Comparison of ENCODE assay signal across 10 mouse cellular contexts in the genomic region with DNA sequence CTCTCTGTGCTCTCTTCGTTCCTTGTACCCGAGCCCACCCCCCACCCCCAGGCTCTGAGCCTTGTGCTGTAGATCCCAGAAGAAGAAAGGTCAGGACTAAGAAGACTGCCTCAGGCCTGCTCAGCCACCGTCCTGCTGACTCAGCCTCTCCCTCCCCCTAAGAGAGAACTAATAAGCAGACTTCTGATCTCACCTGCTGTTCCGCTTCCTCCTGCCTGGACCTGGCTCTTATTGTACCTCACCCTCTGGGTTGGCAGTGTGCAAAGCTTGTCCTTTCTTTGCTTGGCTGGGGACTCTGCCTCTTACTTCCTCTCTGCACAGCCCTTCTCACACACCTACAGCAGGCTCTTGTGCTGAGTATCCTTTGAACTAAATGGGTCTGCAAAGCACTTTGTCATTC.
DNase-seq lines count a peak whose midpoint lies in the region; ATAC-seq and TF ChIP-seq lines count a peak whose summit lies in the region.
"Had no signal": no experiment of that assay in that cellular context is flagged by ENCODE, and none has a peak within 500 bp of the region (broad histone marks: within the 10 kb centered on the region; RNA-seq: fewer than 3 reads in every experiment).

No protein-coding gene starts in this region.

- no peaks in the 10 kb centered on the region for H3K9me3 ChIP-seq in liver, embryonic 16.5 days (replicated peaks; ENCODE audit: control insufficient read depth, low read length)
- H3K9me3 ChIP-seq: forebrain, embryonic 12.5 days had no signal

- TF ChIP-seq CTCF in cerebellum, adult 2 months (IDR thresholded peaks at IDR 0.05; ENCODE audit: borderline replicate concordance, insufficient read depth, low read depth, low read length): no peak
- TF ChIP-seq CTCF in thymus, adult 2 months (IDR thresholded peaks at IDR 0.05; ENCODE audit: borderline replicate concordance, control insufficient read depth, extremely low read depth, insufficient read depth, low read length, poor library complexity): no peak

- H3K27me3 ChIP-seq in cerebellum, adult 2 months (ENCODE audit: control insufficient read depth, insufficient read depth, low read length): no peaks in the 10 kb centered on the region
- no peaks in the 10 kb centered on the region for H3K27me3 ChIP-seq in liver, embryonic 16.5 days (ENCODE audit: control insufficient read depth, insufficient read depth, low read depth, low read length)
- no peaks in the 10 kb centered on the region for H3K27me3 ChIP-seq in thymus, adult 2 months (ENCODE audit: control insufficient read depth, insufficient read depth, low read length)
- H3K27me3 ChIP-seq: forebrain, embryonic 12.5 days had no signal

- 18% methylated on average over 4 of the region's 4 CpGs for WGBS in cerebellum, adult 2 months
- 26% methylated on average over 4 of the region's 4 CpGs for WGBS in liver, embryonic 16.5 days (ENCODE audit: insufficient replicate concordance)
- WGBS in thymus, adult 2 months: 48% methylated on average over 4 of the region's 4 CpGs

- H3K4me2 ChIP-seq in liver, embryonic 16.5 days (ENCODE audit: low read depth, low read length): no peak overlapping the region
- H3K4me2 ChIP-seq: forebrain, embryonic 12.5 days had no signal

- H3K36me3 ChIP-seq in liver, embryonic 16.5 days (ENCODE audit: control insufficient read depth, insufficient read depth): no peaks in the 10 kb centered on the region
- no peaks in the 10 kb centered on the region for H3K36me3 ChIP-seq in thymus, adult 2 months (ENCODE audit: control insufficient read depth, insufficient read depth, low read length)
- H3K36me3 ChIP-seq: forebrain, embryonic 12.5 days had no signal

- H3K4me1 ChIP-seq in cerebellum, adult 2 months (ENCODE audit: control insufficient read depth, insufficient read depth, low read length): peaks cover 6% of the 10 kb centered on the region
- peaks cover 22% of the 10 kb centered on the region for H3K4me1 ChIP-seq in liver, embryonic 16.5 days (ENCODE audit: control insufficient read depth, low read depth, low read length)
- H3K4me1 ChIP-seq in thymus, adult 2 months (replicated peaks; ENCODE audit: control insufficient read depth, insufficient read depth, low read length): peaks cover 4% of the 10 kb centered on the region
- H3K4me1 ChIP-seq: forebrain, embryonic 12.5 days had no signal

- no peak for TF ChIP-seq POLR2A in cerebellum, adult 2 months (IDR thresholded peaks at IDR 0.05; ENCODE audit: borderline replicate concordance, insufficient read depth, low read length)
- TF ChIP-seq POLR2A in thymus, adult 2 months (IDR thresholded peaks at IDR 0.05; ENCODE audit: control insufficient read depth, extremely low read depth, insufficient read depth, low read length, poor library complexity): no peak

- H3K9ac ChIP-seq in liver, embryonic 16.5 days (ENCODE audit: low read depth, low read length): no peak overlapping the region
- H3K9ac ChIP-seq: forebrain, embryonic 12.5 days; liver, embryonic 14.5 days had no signal

- peak; percentile 29 to 61 for DNase-seq in cerebellum, adult 2 months
- no peak for DNase-seq in cerebellum, adult 11 months
- DNase-seq in A20 (ENCODE audit: low read depth, low spot score): peak; percentile 14
- DNase-seq in adrenal gland, adult 18-20 months (ENCODE audit: low spot score in 2 of 2): no peak
- DNase-seq in thymus, adult 2 months: no peak

- H3K4me3 ChIP-seq in cerebellum, adult 2 months (replicated peaks; ENCODE audit: insufficient read depth, low read depth, low read length): no peak overlapping the region
- no peak overlapping the region for H3K4me3 ChIP-seq in liver, embryonic 16.5 days (ENCODE audit: low read depth, low read length)
- H3K4me3 ChIP-seq in thymus, adult 2 months (ENCODE audit: control insufficient read depth, insufficient read depth, low read length): no peak overlapping the region
- H3K4me3 ChIP-seq: forebrain, embryonic 12.5 days had no signal

- ATAC-seq in hematopoietic stem cell, adult 5-6 weeks (replicated peaks in 1 of 2; ENCODE audit: insufficient read depth in 1 of 2, low FRiP score in 2 of 2, low TSS enrichment in 1 of 2, low read depth in 1 of 2, poor library complexity in 2 of 2, severe bottlenecking in 2 of 2): peak; percentile 77 to 81
- ATAC-seq in liver, embryonic 16.5 days (ENCODE audit: low read depth): no peak
- ATAC-seq in CD4-positive, CD25-positive, alpha-beta regulatory T cell, adult 4 months: no peak

- H3K27ac ChIP-seq in cerebellum, adult 2 months (ENCODE audit: insufficient read depth, low read length): no peak overlapping the region
- 0 out of 2 replicates have a peak overlapping the region, but pooled peaks have one; percentile 46 for H3K27ac ChIP-seq in liver, embryonic 16.5 days (ENCODE audit: low read length)
- H3K27ac ChIP-seq in thymus, adult 2 months (ENCODE audit: control insufficient read depth, insufficient read depth, low read length): no peak overlapping the region
- H3K27ac ChIP-seq: forebrain, embryonic 12.5 days; liver, embryonic 14.5 days had no signal

Comparison
In these comparisons a context has a peak if more than half of its experiments do, and no peak if none do; other contexts are left out.
1. DNase-seq: peak in cerebellum, adult 2 months (2 of 2) and A20 (single experiment); none in cerebellum, adult 11 months (single experiment), adrenal gland, adult 18-20 months (0 of 2) and thymus, adult 2 months (single experiment).
2. ATAC-seq: peak in hematopoietic stem cell, adult 5-6 weeks (2 of 2); none in liver, embryonic 16.5 days (single experiment) and CD4-positive, CD25-positive, alpha-beta regulatory T cell, adult 4 months (single experiment).